Mouse (Mus musculus) lung, postnatal 0 days (tissue): ENCODE results near the gene Sphk2.

Source experiments
- CTCF ChIP-seq: IDR thresholded peaks from 2 replicates; pipeline ENCODE4 v1.5.1; 2016; ENCODE audit warnings: antibody characterized with exemption, mild to moderate bottlenecking
- EP300 ChIP-seq: IDR thresholded peaks from 2 replicates; pipeline ENCODE4 v1.6.1; 2016; ENCODE audit warnings: antibody characterized with exemption, mild to moderate bottlenecking, control low read depth

- TF ChIP-seq CTCF = no peak
- no peak for TF ChIP-seq EP300
These were observed 9.5 kb downstream of the Sphk2 start for GRCm38 (mm10) chr7:45708221-45708761.
